ENCODE assay signal across 13 mouse cellular contexts in the genomic region with DNA sequence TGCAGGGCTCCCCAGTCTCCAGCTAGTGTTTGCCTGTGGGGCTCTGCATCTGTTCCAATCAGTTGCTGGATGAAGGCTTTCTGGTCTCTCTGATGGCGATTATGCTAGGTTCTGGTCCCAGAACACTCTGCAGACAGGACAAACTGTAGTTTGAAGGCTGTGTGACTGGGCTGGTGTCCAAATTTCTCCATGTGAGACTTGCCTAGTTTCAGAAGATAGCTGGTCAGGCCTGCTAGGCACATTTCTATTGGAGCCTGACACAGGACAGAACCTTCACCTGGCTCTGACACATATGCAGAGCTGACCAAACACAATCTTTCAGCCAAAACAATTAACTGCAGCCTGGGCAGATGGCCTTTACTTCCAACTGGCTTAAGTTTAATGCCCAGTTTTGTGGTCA.
A peak's percentile ranks its signal among the peaks of the same experiment; 100 is the strongest.
DNase-seq lines count a peak whose midpoint lies in the region; ATAC-seq and TF ChIP-seq lines count a peak whose summit lies in the region.
"Had no signal": no experiment of that assay in that cellular context is flagged by ENCODE, and none has a peak within 500 bp of the region (broad histone marks: within the 10 kb centered on the region; RNA-seq: fewer than 3 reads in every experiment).

No protein-coding gene starts in this region.

- no peak for ATAC-seq in heart, postnatal 0 days (ENCODE audit: insufficient read depth, low read depth)
- ATAC-seq in CD4-positive, CD25-positive, alpha-beta regulatory T cell, adult 4 months: no peak
- ATAC-seq: intestine, embryonic 16.5 days had no signal

- no peak overlapping the region for H3K9ac ChIP-seq in heart, postnatal 0 days (replicated peaks; ENCODE audit: low read depth, low read length)
- H3K9ac ChIP-seq: liver, embryonic 13.5 days had no signal

- DNase-seq in cerebellum, adult 11-12 months: peak; percentile 6
- no peak for DNase-seq in cerebellum, adult 9-11 months
- DNase-seq in layer of hippocampus, adult 2 months (ENCODE audit: low spot score in 2 of 2): no peak
- DNase-seq in layer of hippocampus, postnatal 10 days (ENCODE audit: low spot score in 2 of 2): no peak
- DNase-seq in adrenal gland, postnatal 36 days: peak; percentile 29 to 47
- DNase-seq in heart, postnatal 0 days (ENCODE audit: low spot score): no peak
- DNase-seq in urinary bladder, postnatal 36 days (ENCODE audit: low spot score in 2 of 2): no peak
- DNase-seq: gastrocnemius, adult 2 months; layer of hippocampus, postnatal 36 days; liver, embryonic 13.5 days; thymus, adult 2 months had no signal

- no peak for TF ChIP-seq CTCF in layer of hippocampus, adult 2 months (conservative IDR thresholded peaks at IDR 0.05)
- TF ChIP-seq CTCF in heart, postnatal 0 days (IDR thresholded peaks at IDR 0.05; ENCODE audit: low read depth): no peak

- H3K4me3 ChIP-seq in layer of hippocampus, adult 2 months: no peak overlapping the region
- H3K4me3 ChIP-seq in heart, postnatal 0 days (ENCODE audit: low read depth, low read length): no peak overlapping the region
- H3K4me3 ChIP-seq: gastrocnemius, adult 2 months; liver, embryonic 13.5 days had no signal

- no peak overlapping the region for H3K4me2 ChIP-seq in heart, postnatal 0 days (ENCODE audit: low read depth, low read length)
- H3K4me2 ChIP-seq: liver, embryonic 13.5 days had no signal

- no peaks in the 10 kb centered on the region for H3K36me3 ChIP-seq in heart, postnatal 0 days (replicated peaks; ENCODE audit: control insufficient read depth, insufficient read depth, low read length)
- H3K36me3 ChIP-seq: liver, embryonic 13.5 days had no signal

- H3K9me3 ChIP-seq in heart, postnatal 0 days (replicated peaks; ENCODE audit: control insufficient read depth, low read length): no peaks in the 10 kb centered on the region
- H3K9me3 ChIP-seq: liver, embryonic 13.5 days had no signal

- H3K27me3 ChIP-seq in heart, postnatal 0 days (ENCODE audit: control insufficient read depth, insufficient read depth, low read length): no peaks in the 10 kb centered on the region
- H3K27me3 ChIP-seq: liver, embryonic 13.5 days had no signal

- H3K27ac ChIP-seq in layer of hippocampus, adult 2 months: peak overlapping the region; percentile 71
- H3K27ac ChIP-seq in heart, postnatal 0 days (ENCODE audit: low read depth): 0 out of 2 replicates have a peak overlapping the region, but pooled peaks have one; percentile 25
- H3K27ac ChIP-seq: gastrocnemius, adult 2 months; liver, embryonic 13.5 days had no signal

- no peak for TF ChIP-seq EP300 in heart, postnatal 0 days (IDR thresholded peaks at IDR 0.05; ENCODE audit: low read depth)

- 23% methylated on average over 1 of the region's 1 CpGs for WGBS in heart, postnatal 0 days

- peaks cover 6% of the 10 kb centered on the region for H3K4me1 ChIP-seq in heart, postnatal 0 days (ENCODE audit: control insufficient read depth, insufficient read depth)
- H3K4me1 ChIP-seq: liver, embryonic 13.5 days had no signal

Comparison
In these comparisons a context has a peak if more than half of its experiments do, and no peak if none do; other contexts are left out.
1. DNase-seq: peak in cerebellum, adult 11-12 months (single experiment) and adrenal gland, postnatal 36 days (2 of 2); none in cerebellum, adult 9-11 months (single experiment), layer of hippocampus, adult 2 months (0 of 2), layer of hippocampus, postnatal 10 days (0 of 2), heart, postnatal 0 days (single experiment) and urinary bladder, postnatal 36 days (0 of 2).